Mouse (Mus musculus): ENCODE data around the gene Vps54. TPM values are rescaled to one million over a fixed set of nuclear protein-coding genes. Genes with fewer than 3 reads are reported as not detected.
"Not testable (repeated sequence)": the region's sequence is repeated elsewhere in the genome, so short reads cannot be mapped to it uniquely, and the experiment has no call there.

Vps54 gene
- polyA plus RNA-seq, 1 experiment, result 0.05 TPM

GRCm38 (mm10) chr11:21237474-21238278, 1.4 kb upstream of the Vps54 start:
- TF ChIP-seq TAL1 (IDR thresholded peaks at IDR 0.05; ENCODE audit: low read length) (no peak), GATA1 (IDR thresholded peaks at IDR 0.05; ENCODE audit: low read length) (no peak)
- no peaks in the 10 kb centered on the region for H3K9me3 ChIP-seq (ENCODE audit: control insufficient read depth, low read length)
- H3K4me1 ChIP-seq (ENCODE audit: control insufficient read depth), result peaks cover 18% of the 10 kb centered on the region

GRCm38 (mm10) chr11:21238279-21239020, 631 bp upstream of the Vps54 start:
- H3K9me3 ChIP-seq (ENCODE audit: control insufficient read depth, low read length), result no peaks in the 10 kb centered on the region
- no peaks in the 10 kb centered on the region for H3K36me3 ChIP-seq (ENCODE audit: control insufficient read depth)
- TF ChIP-seq TAL1 (IDR thresholded peaks at IDR 0.05; ENCODE audit: low read length), result no peak
- no peak for TF ChIP-seq GATA1 (IDR thresholded peaks at IDR 0.05; ENCODE audit: low read length)
- peak overlapping the region; percentile 93 for H3K4me3 ChIP-seq (replicated peaks)
- H3K4me1 ChIP-seq (ENCODE audit: control insufficient read depth), result peaks cover 18% of the 10 kb centered on the region
- no peaks in the 10 kb centered on the region for H3K27me3 ChIP-seq (ENCODE audit: control insufficient read depth)

More at GRCm38 (mm10) chr11:21237474-21238278, 1.4 kb upstream of the Vps54 start:
- H3K36me3 ChIP-seq (ENCODE audit: control insufficient read depth), result no peaks in the 10 kb centered on the region
- H3K4me3 ChIP-seq (replicated peaks), result peak overlapping the region; percentile 93
- no peaks in the 10 kb centered on the region for H3K27me3 ChIP-seq (ENCODE audit: control insufficient read depth)

- H3K27me3 ChIP-seq (ENCODE audit: control insufficient read depth), result no peaks in the 10 kb centered on the region
- no peaks in the 10 kb centered on the region for H3K9me3 ChIP-seq (ENCODE audit: control insufficient read depth, low read length)
- TF ChIP-seq GATA1 (IDR thresholded peaks at IDR 0.05; ENCODE audit: low read length), result no peak
- no peak for TF ChIP-seq TAL1 (IDR thresholded peaks at IDR 0.05; ENCODE audit: low read length)
- H3K4me3 ChIP-seq (replicated peaks), result peak overlapping the region; percentile 93
- H3K4me1 ChIP-seq (ENCODE audit: control insufficient read depth), result peaks cover 18% of the 10 kb centered on the region
- no peaks in the 10 kb centered on the region; the same call in 1 of the 2 replicates for H3K36me3 ChIP-seq (ENCODE audit: control insufficient read depth)
Observed at GRCm38 (mm10) chr11:21239763-21240509, 855 bp downstream of the Vps54 start.

- Histone ChIP-seq H3K4me1 (ENCODE audit: control insufficient read depth) (peaks cover 18% of the 10 kb centered on the region), H3K36me3 (ENCODE audit: control insufficient read depth) (no peaks in the 10 kb centered on the region; the same call in 1 of the 2 replicates), H3K4me3 (replicated peaks) (no peak overlapping the region), H3K9me3 (ENCODE audit: control insufficient read depth, low read length) (no peaks in the 10 kb centered on the region), H3K27me3 (ENCODE audit: control insufficient read depth) (no peaks in the 10 kb centered on the region)
- TF ChIP-seq GATA1 (IDR thresholded peaks at IDR 0.05; ENCODE audit: low read length) (no peak), TAL1 (IDR thresholded peaks at IDR 0.05; ENCODE audit: low read length) (no peak)
Observed at GRCm38 (mm10) chr11:21241351-21241750, 2.3 kb downstream of the Vps54 start.

- H3K27me3 ChIP-seq (ENCODE audit: control insufficient read depth), result no peaks in the 10 kb centered on the region
- no peak overlapping the region for H3K4me3 ChIP-seq (replicated peaks)
- H3K36me3 ChIP-seq (ENCODE audit: control insufficient read depth), result peaks cover 20% of the 10 kb centered on the region
- H3K9me3 ChIP-seq (ENCODE audit: control insufficient read depth, low read length), result no peaks in the 10 kb centered on the region
- H3K4me1 ChIP-seq (ENCODE audit: control insufficient read depth), result peaks cover 6% of the 10 kb centered on the region
- TF ChIP-seq GATA1 (IDR thresholded peaks at IDR 0.05; ENCODE audit: low read length), result no peak
- no peak for TF ChIP-seq TAL1 (IDR thresholded peaks at IDR 0.05; ENCODE audit: low read length)
Observed at GRCm38 (mm10) chr11:21247203-21247865, 8.3 kb downstream of the Vps54 start.

- H3K27me3 ChIP-seq (ENCODE audit: control insufficient read depth), result no peaks in the 10 kb centered on the region
- peaks cover 20% of the 10 kb centered on the region for H3K36me3 ChIP-seq (ENCODE audit: control insufficient read depth)
- H3K4me3 ChIP-seq (replicated peaks), result no peak overlapping the region
- TF ChIP-seq GATA1 (IDR thresholded peaks at IDR 0.05; ENCODE audit: low read length) (no peak), TAL1 (IDR thresholded peaks at IDR 0.05; ENCODE audit: low read length) (no peak)
- H3K9me3 ChIP-seq (ENCODE audit: control insufficient read depth, low read length), result no peaks in the 10 kb centered on the region
- peaks cover 8% of the 10 kb centered on the region for H3K4me1 ChIP-seq (ENCODE audit: control insufficient read depth)
Observed at GRCm38 (mm10) chr11:21247940-21248339, 8.9 kb downstream of the Vps54 start.

GRCm38 (mm10) chr11:21250366-21250765, 11.3 kb downstream of the Vps54 start:
- TF ChIP-seq GATA1 (IDR thresholded peaks at IDR 0.05; ENCODE audit: low read length) (no peak), TAL1 (IDR thresholded peaks at IDR 0.05; ENCODE audit: low read length) (no peak)
- H3K4me3 ChIP-seq (replicated peaks), result no peak overlapping the region
- peaks cover 12% of the 10 kb centered on the region for H3K4me1 ChIP-seq (ENCODE audit: control insufficient read depth)
- no peaks in the 10 kb centered on the region for H3K27me3 ChIP-seq (ENCODE audit: control insufficient read depth)
- H3K9me3 ChIP-seq (ENCODE audit: control insufficient read depth, low read length), result no peaks in the 10 kb centered on the region
- H3K36me3 ChIP-seq (ENCODE audit: control insufficient read depth), result peaks cover 20% of the 10 kb centered on the region

- not testable (repeated sequence) for H3K4me1 ChIP-seq (ENCODE audit: control insufficient read depth); H3K36me3 ChIP-seq (ENCODE audit: control insufficient read depth); H3K4me3 ChIP-seq (replicated peaks); H3K9me3 ChIP-seq (ENCODE audit: control insufficient read depth, low read length); H3K27me3 ChIP-seq (ENCODE audit: control insufficient read depth)
Observed at GRCm38 (mm10) chr11:21258611-21259010, 19.5 kb downstream of the Vps54 start.

Measured in erythroblast, embryonic 14.5 days (primary cell).